Mouse (Mus musculus) heart, postnatal 14 days (tissue): ENCODE results near the gene Lrrc1. TPM values are rescaled to one million over a fixed set of nuclear protein-coding genes. Genes with fewer than 3 reads are reported as not detected.
A peak's percentile ranks its signal among the peaks of the same experiment; 100 is the strongest.

Experiments
- DNase-seq, 2 experiments: peaks; one replicate each; pipeline ENCODE4 v3.0.0; 2021 to 2022
- intact Hi-C: fragments of 180-260 bp; cut with DNase I; formaldehyde crosslinking; loops from one replicate; pipeline ENCODE4 v1.15.1; 2025
- total RNA-seq, 2 experiments: library from RNA; stranded (reverse); gene quantifications; 2 replicates each; pipeline ENCODE4 v1.2.3; 2021

The Lrrc1 gene
- total RNA-seq, 2 experiments from 2014 or later = 18.7 to 19.9 TPM

DNA sequence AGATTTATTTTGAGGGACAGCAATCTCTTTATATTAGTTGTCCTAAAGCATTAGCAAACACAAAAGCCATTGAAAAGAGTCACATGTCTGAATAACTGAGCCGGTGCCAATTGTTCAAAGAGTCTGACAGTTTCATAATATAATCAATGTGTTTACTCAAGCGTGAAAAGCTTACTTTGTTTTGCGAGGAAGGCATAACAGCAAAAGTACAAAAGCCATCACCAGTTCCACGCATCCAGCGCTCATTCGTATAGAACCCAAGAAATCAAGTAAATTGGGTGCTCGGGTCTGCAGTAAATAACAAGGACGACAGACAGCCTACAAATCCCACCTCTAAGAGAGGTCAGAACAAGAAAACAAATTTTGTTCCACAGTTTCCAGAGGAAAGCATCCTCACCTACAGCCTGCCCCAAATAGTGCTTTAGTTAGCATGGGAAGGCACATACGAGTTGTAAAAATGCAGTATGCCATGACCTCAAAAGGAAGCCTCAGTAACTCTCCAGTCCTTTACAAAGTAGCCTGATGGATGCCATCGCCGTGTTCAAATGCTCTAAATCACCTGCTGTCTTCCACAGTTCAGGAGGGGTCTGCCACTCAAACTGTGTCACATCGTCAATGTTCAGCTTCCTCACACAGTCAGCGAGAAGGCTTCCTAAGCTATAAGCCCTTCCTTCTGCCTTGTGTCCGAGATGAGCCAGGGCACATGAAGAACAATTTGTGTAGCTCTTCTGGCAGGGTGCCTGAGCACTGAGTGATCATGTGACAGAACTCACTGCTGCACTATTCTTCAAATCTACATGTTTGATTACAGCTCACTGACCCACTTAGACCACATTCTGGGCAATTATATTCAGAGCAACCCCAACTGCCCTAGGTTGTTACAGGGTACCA is 41.9 kb downstream of the Lrrc1 start:
- DNase-seq = peak in 1 of 2 experiments; percentile 51
- intact Hi-C loops = loop anchor here (5.0 kb wide), 1 partner anchor 40 kb away; the partner anchor contains the start of gene Lrrc1

DNA sequence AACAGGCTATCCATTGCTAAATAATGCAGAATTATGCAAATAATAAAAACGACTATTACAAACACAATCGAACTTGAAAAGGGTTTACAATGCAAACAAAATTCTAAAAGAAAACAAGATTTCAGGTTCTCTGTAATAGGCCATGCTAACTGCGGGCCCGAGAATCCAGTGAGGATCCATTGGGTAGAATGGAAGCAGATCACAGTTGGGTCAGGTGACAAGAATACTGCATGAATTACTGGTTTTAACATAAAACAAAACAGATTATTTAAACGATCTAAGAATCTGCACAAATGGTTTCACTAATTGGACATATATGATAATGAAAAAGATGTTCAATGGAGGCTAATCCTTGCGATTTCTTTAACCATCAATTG is 42.5 kb downstream of the Lrrc1 start:
- DNase-seq = no peak
- intact Hi-C loops = loop anchor here (5.0 kb wide), 1 partner anchor 40 kb away; the partner anchor contains the start of gene Lrrc1

DNA sequence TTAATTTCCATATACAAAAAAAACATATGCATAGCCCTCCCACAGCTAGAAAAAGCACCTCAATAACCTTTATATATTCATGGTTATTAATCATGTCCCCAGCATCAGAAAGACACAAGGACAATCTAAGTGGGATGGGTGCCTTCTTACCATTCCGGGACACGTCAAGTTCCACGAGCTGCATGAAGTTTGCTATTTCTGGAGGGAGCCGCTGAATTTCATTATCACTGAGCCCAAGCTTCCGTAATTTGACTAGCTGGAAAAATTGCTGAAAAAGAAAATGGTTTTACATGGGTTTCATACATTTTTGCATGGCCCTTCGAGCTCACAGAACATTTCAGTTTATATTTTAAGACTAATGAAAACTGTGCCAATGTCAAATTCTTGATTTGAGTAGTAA is 45.6 kb downstream of the Lrrc1 start:
- DNase-seq = no peak
- intact Hi-C loops = no loop called here

DNA sequence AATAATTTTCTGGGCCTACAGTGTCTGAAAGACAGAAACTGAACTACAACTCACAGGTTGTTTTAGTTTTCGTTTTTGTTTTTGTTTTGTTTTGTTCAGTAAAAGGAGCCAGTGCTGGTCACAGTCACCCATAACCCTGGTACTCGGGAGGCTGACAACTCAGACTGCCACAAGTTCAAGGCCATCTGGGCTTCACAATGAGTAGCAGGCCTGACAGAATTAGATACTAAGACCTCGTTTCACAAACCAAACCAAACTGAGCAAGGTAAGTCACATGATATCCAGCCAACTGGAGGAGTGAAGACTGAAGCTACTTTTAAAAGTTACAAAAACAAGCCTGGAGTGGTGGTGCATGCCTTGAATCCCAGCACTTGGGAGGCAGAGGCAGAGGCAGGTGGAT is 46.3 kb downstream of the Lrrc1 start:
- intact Hi-C loops = no loop called here
- no peak for DNase-seq

DNA sequence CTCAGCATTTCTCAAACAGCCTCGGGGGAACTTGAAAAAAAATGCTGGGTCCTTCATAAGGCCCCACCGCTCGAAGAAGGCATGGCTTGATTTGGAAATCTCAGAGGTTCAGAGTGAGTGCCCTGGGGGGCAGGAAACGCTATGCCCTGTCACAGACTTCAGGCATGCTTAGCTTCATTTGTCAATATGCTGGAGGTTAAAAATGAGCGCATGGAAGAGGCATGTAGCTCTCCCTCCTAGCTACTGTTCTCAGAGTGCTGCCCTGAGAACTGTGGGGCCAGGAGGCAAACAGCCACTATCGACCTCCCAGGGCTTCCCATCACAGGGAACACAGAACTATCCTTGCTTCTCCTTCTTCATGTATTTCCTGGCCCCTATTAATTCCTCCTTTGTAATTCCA is 47.5 kb downstream of the Lrrc1 start:
- intact Hi-C loops = no loop called here

DNA sequence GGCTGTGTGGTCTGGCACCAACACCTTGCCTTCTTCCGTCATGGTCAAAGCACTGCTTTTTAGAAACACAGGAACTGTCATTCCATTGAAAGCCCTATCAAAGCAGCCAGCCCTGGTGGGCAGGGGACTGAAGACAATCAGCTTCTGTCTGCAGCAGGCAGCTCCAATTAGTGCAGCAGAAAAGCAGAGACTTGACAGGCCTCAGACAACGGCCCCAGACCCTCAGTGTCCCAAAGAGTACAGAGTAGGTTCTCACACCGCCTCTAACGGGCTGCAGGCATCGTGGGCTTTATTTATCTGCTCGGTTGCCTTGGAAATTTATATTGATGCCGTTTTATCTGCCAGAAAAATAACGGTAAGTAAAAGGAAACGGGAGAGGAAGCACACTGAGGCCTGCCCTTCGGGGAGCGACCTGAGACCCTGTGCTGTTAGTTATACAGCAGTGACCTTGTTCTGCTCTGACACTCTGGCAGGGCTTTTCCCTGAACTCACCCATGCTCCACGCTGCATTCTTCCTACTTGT is 48.1 kb downstream of the Lrrc1 start:
- no peak for DNase-seq
- intact Hi-C loops = no loop called here

More for the DNA sequence above, 47.5 kb downstream of the Lrrc1 start:
- DNase-seq = no peak

DNA sequence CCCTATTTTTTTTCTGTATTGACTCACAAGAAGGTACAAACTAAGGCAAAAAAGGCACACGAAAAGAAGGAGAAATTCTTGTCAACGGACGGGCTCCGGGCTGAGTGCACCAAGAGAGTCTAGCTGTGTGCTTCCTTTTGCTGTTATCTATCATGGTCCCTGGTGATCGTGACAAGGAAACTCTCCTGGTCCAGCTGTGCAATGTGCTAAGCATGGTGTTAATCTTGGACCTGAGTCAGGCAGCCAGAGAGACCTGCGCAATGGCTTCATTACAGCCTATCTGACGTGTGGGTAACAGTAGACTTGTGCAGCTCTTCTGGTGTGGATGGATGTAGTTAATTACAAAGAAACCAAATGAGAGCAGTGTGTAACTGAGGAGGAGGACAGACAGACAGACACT is 50.4 kb downstream of the Lrrc1 start:
- DNase-seq = no peak
- intact Hi-C loops = no loop called here

DNA sequence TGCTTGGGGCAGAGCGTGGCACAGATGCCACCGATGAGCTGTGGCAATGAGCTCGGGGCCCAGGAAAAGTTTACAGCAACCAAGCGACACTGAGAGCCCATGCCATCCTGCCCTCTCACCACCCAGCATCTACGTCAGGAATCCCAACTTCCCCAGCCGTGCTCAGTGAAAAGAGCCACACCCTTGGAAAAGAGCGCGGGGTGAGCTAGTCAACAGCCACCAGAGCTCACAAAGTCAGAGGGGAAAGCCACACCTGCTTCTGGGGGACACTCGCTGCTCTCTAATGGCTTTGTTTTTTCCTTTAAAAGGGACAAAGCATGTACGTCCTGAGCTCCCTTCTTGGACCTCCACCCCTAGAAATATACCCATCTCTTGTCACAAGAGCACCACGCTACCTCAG is 56.1 kb downstream of the Lrrc1 start:
- no peak for DNase-seq
- intact Hi-C loops = loop anchor here (5.0 kb wide), 1 partner anchor 44 kb away; no protein-coding TSS in a partner anchor

DNA sequence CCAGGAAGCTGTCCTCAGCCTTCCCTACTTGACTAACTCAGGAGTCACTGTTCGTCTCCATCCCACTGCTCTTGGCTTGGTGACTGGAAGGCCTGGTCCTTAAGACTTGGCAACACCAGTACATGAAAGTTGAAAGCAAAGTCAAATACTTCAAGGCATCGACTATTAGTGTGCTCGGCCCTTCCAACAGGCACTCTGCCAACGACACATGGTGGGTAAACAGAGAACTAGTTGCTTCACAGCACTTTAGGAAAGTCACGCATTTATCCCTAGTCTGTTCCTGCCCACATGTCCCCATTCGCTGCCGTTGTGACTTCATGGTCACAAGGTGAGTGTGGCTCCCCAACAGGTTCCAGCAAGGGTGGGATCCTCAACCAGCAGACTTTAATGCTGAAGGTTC is 57.2 kb downstream of the Lrrc1 start:
- intact Hi-C loops = loop anchor here (5.0 kb wide), 1 partner anchor 45 kb away; no protein-coding TSS in a partner anchor
- DNase-seq = no peak

DNA sequence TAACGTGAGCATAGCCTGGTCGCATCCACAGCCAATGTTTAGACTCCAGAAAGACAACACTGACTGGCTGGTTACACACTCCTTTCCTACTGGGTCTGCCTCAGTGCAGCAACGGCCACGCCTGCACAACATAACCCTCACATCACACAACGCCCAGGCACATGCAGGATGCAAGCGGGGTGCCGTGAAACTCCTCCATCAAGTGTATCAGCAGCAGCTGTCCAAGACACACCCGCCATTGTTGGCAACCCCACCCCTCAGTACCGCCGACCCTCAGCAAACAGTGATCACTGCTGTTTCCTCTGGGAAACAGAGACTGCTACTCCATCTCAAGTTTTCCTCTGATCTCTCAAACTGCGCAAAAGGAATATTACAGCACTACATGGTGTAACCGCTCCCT is 58.8 kb downstream of the Lrrc1 start:
- intact Hi-C loops = loop anchor here (5.0 kb wide), 1 partner anchor 46 kb away; no protein-coding TSS in a partner anchor
- no peak for DNase-seq

DNA sequence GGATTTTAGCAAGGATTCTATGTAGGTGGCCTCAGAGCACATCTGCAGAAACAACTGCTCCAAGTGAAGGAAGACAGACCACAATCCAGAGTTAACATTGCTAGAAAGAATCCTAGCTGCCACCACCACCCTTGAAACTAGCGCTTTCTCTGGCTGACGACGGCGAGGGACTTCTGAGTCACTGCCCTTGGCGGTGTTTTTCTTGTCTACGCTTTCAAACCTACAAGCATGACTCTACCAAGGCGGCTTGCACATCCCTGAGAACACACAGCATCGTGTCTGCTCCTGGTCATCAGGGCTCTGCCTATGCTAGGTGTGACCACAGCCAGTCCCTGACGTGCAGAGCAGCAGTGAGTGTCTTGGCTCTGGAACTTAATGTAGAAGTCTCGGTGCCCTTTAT is 59.9 kb downstream of the Lrrc1 start:
- no peak for DNase-seq
- intact Hi-C loops = loop anchor here (5.0 kb wide), 1 partner anchor 48 kb away; no protein-coding TSS in a partner anchor

DNA sequence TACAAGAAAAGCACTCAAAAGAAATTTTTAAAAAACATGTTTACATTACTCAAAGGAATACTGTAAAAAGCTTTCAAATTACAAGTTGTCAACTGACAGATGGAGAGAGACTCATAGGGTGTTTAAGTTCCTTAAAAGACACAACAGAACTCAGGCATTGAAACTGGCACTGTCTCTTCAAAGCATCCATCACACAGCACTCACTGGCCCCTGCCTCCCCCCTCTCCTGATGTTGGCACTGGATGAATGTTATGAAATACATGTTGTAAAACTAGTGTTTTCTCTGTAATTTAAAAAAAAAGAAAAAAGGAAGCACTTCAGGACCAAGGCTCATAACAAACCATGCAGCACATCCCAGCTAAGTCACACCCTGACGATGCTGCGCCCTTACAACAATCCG is 61.1 kb downstream of the Lrrc1 start:
- no peak for DNase-seq
- intact Hi-C loops = no loop called here

DNA sequence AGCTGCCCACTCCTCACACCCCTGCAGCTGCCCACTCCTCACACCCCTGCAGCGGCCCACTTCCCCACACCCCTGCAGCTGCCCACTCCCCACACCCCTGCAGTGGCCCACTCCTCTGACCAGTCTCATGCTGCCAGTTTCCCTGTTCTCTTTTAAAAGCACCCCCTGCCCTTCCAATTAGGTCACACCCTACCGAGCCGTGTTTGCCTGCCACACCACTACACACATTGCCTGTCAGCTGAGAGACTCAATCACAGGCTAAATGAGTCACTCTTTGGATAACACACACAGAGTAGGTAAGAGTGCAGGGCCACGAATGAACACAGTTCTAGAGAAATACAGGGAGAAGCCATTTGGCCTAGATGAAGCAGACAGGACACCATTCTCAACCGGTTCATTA is 62.4 kb downstream of the Lrrc1 start:
- no peak for DNase-seq
- intact Hi-C loops = no loop called here

DNA sequence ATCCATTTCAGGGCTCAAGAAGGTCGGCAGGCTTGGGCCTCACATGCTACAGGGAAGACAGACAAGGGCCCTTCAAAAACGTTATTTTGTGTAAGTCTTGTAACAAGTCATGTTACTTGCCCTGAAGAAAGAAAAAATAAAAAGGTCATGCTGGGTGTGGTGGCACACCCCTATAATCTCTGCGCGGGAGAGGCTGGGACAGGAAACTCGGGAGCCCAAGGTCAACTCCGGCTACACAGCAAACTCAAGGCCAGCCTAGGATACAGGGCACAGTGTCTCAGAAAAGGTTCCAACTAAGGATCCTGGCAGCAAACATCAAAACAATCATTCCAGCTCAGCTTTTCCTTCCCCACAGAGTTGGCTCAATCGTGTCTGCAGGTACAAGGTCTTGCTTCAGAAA is 63.3 kb downstream of the Lrrc1 start:
- DNase-seq = no peak
- intact Hi-C loops = no loop called here

DNA sequence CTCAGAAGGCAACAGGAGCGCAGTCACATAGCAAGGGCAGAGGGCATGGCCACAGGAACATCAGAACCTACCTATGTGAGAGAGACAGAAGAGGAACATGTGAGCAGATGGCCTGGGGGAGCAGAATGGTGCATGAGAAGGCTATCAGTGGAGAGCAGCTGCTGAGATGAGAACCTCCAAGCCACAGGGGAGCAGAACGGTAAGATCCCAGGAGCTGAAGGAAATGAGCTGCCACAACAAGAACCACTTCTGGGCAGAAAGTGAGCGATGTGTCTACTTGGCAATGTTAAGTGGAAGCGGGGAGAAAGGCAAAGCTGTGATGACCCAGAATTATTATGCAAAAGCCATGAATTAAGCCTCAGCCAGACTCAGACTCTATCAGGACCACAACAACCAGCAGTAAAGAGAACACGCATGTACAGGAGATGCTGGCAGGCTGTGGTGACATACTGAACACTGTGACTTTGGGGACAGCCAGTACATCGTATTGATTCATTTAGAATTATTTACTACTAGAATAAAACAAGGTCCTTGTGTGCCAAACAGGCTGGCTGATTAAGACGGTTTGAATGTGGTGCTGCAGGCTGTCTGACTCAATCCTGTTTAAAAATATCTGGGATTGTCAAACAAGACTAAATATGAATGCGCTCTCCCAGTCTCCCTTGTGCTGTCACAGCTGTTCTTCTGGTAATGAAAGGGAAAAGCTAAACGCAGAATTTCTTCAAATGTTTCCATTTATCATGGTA is 63.9 kb downstream of the Lrrc1 start:
- intact Hi-C loops = no loop called here
- DNase-seq = no peak

DNA sequence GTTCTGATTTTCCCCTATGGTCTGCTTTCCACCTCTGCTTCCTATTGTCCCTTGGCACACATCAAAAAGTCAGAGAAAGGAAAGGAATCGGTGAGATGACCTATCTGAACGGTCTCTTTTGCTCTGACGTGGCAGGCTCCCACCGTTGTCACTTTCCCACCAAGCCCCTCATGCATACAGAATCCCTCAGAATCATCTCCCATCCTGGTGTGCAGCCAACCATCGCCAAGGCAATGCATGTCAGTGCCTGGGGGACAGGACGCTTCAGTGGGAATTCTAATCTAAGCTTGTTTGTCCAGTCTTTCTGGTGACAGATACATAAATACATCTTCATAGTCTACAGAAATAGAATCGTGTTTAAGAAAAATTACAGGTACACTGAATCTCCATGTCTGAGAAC is 64.7 kb downstream of the Lrrc1 start:
- intact Hi-C loops = no loop called here
- no peak for DNase-seq

DNA sequence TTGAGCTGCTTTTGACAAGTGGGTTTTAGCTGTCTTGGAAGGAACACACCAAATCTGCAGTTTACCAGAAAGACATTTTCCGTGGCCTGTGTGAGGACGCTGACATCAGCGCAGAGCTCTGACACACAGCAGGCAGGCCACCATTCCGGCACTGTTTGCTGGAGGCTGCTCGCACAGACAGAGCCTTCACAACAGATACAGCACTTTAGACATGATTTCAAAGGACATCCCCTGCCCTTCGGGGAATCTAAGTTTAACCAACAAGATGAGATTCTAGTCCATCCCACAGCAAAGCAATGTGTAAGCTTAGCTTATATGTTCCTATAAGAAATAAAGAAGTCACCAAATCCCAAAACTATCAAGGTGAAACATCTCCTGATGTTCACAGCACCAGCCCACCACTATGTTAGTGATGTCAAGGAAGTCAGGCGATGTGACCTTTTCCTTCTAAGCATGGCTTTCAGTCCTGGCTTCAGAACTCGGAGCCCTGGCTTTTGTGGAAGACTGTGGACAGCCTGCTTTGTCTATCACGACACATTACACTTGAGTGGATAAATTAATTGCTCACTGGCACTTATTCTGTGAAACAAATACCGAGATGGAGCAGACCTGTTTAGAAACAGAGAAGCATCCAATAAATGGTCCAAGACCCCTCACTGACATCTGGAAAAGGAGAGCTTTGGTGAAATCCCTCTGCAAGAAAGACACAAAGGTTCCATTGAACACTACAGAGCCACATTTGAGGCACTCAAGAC is 66.3 kb downstream of the Lrrc1 start:
- intact Hi-C loops = no loop called here
- no peak for DNase-seq

DNA sequence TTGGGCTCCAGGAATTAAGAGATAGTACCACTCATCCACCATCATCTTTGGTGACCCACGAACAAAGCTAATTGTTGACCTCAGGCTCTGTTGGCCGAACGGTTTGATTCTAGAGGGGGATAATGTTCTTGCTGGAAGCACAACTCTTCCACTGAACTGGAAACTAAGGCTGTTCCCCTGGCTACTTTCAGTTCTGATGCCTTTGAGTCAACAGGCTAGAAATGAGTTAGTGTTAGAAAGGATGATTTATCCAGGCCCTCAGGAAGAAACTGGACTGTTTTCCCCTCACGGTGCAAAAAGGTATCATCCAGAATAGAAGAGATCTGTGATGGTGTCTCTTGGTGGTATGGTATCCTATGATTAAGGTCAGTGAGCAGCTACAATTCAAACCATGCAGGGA is 70.1 kb downstream of the Lrrc1 start:
- intact Hi-C loops = no loop called here
- DNase-seq = no peak

DNA sequence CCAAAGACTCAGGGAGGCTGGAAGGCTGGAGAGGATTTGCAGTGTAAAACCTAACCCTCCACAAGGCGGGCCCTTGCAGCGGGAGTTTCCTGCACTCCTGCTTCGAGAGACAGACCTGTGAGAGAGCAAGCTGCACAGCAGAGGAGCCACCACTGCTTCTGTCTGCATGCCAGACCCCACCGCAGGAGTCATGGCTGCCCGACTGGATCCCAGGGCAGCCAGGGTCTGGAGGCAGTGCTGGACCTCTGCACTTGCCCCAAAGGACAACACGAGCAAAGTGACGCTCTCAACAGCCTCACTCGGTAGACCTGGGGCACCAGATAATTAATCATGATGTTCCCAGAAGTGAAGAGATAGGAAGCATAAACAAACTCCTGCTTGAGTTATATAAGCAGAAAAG is 72.1 kb downstream of the Lrrc1 start:
- intact Hi-C loops = no loop called here
- no peak for DNase-seq

DNA sequence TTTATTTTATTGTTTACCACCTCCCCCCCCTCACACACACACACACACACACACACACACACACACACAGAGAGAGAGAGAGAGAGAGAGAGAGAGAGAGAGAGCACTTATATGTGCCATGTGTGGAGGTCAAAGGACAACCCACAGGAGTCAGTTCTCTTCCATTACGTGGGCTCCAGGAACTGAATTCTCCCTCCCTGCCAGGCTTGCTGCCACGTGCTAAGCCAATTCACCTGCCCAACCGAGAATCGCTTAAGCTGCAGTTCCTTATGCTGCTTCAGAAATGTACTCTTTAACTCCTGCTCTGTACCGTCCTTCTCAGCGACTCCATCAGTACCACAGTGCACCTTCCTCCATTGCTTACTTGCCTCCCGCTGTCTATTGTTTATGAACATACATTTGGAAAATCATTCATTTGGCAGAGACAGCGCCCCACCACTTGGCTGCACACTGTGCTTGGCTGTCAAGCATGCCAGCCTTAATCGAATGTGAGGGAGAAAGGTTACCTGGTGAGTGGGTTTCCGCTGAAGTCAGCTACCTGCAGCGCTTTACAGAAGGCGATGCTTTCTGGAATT is 72.9 kb downstream of the Lrrc1 start:
- no peak for DNase-seq
- intact Hi-C loops = no loop called here
